Mouse (Mus musculus) liver, embryonic 14.5 days (tissue): ENCODE measurements around the gene Myl9.
"Not testable (repeated sequence)": the region's sequence is repeated elsewhere in the genome, so short reads cannot be mapped to it uniquely, and the experiment has no call there.

ENCODE experiments used
- CTCF ChIP-seq: IDR thresholded peaks from 2 replicates; pipeline ENCODE4 v1.5.1; 2016; ENCODE audit warnings: antibody characterized with exemption, low read depth, control low read depth
- EP300 ChIP-seq: IDR thresholded peaks from 2 replicates; pipeline ENCODE4 v1.6.1; 2016; ENCODE audit warnings: antibody characterized with exemption, low read depth

DNA sequence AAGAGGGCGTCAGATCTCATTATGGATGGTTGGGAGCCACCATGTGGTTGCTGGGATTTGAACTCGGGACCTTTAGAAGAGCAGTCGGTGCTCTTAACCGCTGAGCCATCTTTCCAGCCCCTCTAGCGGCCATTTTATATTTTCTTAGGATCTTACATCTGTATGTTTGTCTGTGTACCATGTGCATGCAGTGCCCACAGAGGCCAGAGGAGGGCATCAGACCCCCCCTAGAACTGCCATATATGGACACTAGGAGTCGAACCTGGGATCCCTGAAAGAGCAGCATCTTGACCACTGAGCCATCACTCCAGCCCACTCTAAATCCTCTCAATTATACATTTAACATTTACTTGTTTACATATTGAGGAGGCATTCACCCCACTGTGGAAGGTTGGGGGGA, 49.9 kb downstream of the Myl9 start:
- peak; percentile 30 for TF ChIP-seq CTCF
- not testable (repeated sequence) for TF ChIP-seq EP300
